Mouse (Mus musculus) MEL-GATA-1-ER (cell line): ENCODE data around the gene Lrp1.

Experiments
- DNase-seq: peaks from one replicate; pipeline ENCODE4 v3.0.0-alpha.2; 2012; ENCODE audit warnings: low read depth; ENCODE audit errors: extremely low read depth

Gene Lrp1

DNA sequence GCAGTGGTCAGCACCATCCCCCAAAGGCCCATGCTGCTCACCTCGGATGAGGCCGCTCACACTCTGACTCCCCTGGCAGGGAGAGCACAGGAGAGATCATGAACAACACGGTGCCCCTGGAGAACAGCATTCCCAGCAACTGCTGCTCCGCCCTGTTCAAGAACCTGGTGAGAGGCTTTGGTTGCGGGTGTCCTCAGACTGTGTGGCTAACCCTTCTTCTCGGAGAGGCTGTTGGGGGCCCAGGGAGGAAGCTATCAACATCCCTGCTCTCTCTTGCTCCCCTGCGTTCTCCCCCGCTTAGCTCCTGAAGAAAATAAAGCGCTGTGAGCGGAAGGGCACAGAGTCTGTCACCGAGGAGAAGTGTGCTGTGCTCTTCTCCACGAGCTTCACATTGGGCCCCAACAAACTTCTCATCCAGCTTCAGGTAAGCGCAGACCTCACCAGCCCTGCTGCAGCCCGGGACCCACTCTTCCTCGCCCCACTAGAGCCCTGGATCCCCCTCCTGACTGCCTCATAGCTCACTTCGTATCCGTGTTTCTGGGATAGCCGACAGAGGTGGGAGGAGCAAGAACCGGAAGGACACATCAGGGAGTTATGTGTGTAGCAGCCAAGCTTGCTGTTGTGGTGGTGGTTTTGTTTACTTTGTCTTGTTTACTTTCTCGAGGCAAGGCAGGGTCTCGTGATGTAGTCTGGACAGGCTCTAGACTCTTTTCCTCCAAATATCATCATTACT lies 32.1 kb upstream of the Lrp1 start:
- DNase-seq, result no peak

DNA sequence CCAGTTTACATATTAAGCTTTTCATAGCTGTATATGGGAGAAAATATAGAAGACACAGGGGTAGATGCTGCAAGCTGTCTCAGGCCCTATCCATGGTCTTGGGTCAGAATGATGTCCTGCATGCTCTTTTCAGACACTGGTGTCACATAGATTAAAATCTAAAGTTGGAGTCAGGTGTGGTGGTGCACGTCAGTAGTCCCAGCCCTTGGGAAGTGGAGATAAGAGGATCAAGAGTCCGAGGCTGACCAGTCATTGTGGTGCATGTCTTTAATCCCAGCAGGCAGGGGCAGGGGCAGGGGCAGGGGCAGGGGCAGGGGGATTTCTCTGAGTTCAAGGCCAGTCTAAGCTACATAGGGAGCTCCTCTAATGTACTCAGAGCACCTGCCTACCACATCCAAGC lies 24.8 kb upstream of the Lrp1 start:
- DNase-seq, result no peak

DNA sequence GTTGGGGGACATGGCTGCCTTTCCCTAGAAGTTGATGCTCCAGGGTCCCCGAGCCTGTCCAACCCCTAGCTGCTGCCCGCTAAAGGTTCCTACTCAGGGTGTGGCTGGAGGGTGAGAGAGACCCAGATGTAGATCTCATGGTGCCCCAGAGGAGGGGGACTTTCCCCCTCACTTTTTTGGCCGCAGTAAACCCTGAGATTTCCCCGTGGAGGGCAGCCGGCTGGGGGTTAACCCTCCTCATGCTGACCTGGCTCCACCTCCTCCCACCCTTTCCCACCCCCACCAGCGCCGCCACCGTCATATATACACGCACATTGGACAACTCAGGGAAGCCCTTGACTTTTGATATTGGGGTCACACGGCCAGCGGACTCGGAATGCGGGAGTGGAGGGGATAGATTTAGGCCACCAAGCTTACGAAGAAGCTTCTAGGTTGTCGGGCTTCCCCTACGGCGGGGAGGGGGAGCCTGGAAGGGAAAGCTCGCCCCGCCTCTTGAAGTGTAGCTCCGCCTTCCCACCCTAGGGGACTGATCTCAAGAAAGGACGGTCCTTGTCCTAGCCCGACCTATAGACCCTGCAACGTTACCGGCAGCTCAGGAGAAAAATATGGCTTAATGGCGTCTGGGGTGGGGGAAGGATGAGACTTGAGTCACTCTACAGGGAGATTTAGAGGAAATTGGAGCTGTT lies 22.7 kb upstream of the Lrp1 start:
- DNase-seq, result peak; percentile 65

DNA sequence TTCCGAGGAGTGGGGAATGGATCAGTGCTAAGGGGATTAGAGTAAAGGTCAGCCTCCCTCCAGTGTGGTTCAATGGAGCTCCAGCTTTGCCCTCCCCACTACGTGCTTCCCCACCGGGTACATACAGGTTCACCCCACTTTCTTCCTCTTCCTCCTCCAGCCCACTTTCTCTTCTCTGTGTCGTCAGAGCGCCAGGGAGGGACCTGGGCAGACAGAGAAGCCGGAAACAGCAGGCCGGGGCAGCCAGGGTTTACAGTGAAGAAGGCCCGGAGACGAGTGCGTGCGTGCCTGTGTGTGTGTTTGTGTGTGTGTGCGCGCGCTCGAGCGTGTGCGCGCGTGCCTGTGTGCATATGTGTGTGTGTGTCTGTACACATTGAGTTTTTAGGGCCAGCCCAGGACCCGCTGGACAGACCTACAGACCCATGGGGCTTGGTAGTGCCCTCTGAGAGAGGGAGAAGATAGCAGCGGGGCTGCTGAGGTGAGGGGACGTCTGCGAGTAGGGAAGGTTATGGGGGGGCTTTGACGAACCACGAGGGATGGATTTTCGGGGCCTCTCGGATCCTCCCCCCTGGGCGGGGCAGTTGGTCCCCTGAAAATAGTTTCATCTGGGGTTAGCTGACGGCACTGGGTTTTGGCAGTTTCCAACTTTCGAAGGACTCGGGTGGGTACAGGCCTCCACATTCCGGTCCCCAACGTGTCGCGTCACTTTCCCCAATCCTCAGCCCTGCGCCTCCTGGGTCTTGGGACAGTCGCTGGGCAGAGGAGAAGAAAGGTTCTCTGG lies 22.0 kb upstream of the Lrp1 start, which contains the start of gene Stat6:
Gene Stat6, plus strand, starts transcription at position 215 of the 781 bp plus-strand sequence.
- DNase-seq, result peak; percentile 83

DNA sequence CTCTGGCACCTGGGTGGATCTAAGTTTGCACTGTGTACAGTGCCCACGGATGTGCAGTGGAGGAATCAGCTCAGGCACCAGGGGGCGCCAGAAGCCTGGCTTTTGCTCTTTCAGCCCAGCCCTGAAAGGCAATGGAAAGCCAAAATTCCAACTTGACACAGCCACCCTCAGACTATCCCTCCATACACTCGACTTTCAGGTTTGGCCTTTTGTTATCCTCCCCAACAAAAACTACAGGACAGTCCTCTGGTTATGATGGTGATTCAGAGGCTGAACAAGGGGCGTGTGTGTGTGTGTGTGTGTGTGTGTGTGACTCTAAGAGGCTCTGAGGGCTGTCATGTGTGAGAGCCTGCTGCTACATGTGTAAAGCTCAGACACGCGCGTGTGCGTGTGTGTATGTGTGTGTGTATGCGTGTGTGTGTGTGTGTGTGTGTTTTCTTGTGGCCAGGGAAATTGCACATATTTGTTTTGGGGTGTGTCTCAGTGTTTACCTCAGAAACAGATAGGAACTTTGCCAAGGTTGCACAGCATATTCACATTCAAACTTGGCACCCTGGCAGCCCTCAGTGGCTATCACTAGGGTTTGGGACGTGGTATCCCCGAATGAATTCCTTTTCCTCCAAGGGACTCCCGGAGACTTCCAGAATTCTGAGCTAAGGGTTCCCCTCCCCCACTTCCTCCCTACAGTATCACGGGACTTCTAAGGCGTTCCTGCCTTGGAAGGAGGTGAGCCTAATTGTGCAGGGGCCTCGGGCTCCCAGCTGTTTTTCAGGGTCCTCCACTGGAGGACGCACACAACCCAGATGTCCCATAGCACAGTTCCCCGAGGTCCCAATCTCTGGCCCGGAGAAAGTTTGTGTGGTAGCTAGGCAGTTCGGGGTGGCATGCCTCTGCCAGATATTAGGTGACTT lies 21.2 kb upstream of the Lrp1 start:
- peak; percentile 69 for DNase-seq

DNA sequence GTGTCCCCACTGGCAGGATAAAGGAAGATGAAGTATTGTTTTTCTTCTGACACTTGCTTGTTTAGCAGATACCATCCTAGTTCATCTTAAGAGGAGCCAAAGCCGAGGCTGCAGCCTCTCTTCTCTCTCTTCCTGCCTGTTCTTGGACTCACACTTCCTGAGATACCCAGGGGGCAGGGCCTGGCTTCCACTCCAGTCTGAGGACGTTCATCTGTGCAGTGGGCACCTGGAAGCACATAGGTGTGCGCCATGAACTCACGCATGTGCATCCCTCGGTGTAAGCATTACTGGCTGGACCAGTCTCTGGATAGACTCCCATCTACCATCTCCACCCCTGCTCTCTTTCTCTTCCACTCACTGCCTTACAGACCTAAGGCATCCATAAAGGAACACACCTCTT lies 19.5 kb upstream of the Lrp1 start:
- DNase-seq, result no peak

DNA sequence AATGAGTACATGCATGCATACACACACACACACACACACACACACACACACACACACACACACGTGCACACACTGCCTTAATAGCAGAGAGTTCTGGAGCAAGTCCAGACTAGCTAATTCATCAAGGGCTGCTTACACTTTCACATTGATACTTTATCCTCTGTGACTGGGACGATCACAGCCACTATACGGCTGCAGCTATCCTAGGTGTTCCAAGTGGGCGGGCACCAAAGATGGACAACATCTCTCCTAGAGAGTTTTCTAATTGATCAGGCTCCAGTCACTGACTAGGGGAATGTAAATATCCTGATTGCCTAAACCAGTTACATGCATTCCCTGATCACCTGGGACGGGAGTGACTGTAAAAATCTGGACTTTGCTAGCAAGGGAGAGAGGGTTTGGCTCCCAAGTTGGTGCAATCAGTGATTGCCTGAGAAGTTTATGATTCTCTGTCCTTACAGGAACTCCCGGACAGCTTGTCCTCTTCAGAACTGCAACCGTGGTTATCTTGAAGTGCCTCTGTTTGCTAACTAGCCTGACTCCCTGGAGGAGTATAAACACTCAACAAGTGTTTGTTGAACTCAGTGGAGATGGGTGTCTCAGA lies 11.8 kb upstream of the Lrp1 start:
- DNase-seq, result no peak

DNA sequence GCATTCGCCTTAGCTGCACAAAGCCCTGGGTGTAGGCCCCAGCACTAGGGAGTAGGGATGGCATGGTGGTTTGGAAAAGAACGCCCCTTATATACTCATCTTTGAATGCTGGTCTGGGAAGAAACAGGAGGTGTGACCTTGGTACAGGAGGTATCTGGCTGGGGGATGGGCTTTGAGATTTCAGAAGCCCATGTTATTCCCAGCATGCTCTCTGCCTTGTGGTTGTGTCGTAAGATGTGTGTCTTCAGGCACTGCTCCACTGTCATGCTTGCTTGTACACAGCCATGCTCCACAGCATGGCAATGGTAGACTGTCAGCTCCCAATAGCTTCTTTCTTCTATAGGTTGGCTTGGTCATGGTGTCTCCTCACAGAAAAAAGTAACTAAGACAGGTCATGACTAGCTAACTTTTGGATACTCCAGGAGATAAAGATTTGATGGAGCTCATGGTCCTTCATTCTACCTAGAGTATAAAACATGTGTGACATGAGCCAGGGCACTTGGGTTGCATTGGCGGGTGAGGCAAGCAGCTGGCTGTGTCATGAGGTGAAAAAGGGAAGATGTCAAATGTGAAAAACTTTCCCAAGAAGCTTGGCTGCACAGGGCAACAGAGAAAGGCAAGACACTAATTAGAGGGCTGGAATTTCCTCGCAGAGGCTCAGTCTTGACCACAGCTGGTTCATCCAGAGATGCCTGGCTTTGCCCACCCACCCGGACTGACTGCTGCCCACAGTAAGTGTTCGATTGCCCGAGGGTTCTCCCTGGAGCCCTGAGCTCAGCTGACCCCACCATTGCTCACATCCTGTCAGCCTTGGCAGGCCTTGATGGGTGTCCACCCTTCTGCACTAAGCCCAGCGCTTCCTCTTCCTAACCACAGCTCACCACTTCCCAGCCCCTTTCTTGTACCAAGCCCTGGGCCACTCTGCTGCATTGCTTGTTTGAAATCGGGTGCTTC lies 10.6 kb upstream of the Lrp1 start:
- no peak for DNase-seq

DNA sequence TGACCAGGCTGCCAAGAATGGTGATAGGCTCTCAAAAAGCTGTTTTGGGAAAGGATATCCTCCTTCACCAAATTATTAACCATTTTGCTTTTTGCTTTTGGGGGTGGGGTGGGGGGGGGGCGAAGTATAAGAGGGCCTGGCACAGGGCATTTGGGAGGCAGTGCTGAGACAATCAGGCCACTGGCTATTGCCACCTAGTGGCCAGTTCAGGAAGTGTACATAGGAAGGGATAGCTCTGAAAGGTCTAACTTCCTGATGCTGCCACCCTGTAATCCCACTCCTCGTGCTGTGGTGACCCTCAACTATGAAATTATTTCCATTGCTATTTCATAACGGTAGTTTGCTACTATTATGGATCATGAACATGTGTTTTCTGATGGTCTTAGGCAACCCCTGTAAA lies 5.5 kb upstream of the Lrp1 start:
- DNase-seq, result no peak

DNA sequence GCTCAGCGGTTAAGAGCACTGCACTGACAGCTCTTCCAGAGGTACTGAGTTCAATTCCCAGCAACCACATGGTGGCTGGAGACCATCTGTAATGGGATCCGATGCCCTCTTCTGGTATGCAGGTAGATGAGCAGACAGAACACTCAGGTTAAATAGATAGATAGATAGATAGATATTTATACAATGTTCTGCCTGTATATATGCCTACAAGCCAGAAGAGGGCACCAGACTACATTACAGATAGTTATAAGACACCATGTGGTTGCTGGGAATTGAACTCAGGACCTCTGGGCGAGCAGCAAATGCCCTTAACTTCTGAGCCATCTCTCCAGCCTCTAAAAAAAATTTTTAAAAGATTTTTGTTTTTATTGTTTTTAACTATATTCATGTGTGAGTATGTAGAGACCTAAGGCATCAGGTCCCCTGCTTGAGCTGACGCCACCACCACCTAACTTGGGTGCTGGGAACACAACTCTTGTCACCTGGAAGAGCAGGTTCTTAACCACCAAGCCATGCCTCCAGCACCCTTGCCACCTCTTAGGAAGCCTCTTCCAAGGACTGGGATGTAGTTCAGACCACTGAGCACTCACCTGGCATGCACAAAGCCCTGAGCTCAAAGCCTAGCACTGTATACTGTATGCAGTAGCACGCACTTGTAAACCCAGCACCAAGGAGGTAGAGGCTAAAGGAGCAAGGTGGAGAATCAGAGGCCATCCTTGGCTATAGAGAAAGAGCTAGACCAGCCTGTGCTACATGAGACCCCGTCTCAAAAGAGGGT lies 2.7 kb upstream of the Lrp1 start:
- DNase-seq, result no peak

DNA sequence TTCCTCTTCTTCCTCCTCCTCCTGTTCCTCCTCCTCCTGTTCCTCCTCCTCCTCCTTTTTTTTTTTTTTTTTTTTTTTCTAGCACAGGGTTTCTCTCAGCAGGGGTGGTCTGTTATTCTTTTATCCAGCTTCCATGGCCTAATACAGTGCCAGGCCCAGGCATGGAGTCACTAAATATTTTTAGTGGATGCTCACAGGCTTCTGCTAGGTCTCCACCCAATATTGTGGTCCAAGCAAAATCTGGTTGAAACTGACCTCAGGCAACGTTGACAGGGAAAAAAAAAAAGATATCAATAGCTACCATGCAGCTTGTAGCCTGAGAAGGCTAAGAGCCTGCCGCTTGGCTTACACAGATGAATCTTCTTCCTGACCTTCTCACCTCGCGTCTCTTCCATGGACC lies 1.7 kb upstream of the Lrp1 start:
- DNase-seq, result no peak

DNA sequence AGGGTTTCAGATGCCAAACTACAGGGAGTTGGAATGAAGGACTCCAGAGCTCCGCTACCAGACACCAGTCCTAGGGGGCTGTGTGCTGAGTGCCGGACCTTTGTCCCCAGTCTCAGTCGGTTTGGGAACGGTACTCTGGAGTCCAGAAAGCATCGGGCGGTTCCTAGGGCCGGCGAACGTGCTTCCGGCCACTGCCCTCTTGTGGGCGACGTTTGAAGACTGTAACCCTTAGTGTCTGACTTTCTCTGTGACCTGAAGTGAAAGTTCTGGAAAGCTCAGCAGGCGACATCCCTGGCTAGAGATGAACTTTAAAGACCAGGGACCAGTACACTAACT lies 1.1 kb upstream of the Lrp1 start:
- DNase-seq, result no peak

DNA sequence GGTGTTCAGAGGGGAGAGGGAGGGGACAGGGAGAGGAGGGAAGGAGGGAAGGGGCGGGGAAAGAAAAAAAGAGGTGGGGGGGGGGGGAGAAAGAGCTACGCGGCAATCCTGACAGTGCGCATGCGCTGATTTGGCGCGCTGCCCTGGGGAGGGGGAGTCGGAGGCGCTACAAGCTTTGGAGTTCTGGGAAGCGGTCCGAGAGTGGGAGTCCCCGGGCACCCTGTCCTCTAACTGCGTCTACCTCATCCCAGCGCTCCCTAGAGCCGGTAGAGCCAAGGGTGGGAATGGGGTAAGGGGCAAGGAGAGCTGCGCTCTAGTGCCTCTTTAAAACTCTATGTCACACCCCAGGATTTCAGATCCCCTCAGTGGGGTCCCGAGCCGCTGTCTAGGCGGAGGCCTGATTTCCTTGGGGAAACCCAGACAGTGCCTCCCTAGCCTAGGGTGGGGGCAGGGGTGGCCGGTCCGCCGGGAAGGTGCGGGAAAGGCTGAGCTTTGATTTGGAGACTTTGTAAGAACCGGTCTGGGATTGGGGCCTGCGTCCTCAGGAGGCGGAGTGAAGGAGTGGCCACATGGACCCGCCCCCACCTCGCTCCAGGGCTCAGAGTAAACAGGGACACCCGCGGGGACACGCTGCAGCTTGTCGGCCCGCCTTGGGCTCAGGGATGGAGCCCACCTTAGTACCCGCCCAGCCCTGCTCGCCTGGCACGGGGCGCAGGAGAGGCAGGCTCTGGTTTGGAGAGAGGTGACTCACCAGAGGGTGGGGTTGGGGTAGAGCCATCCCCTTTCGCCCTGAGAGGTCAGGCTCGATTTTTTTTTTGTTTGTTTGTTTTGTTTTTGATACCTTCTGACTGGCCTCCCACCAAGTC lies 476 bp upstream of the Lrp1 start:
- DNase-seq, result no peak

DNA sequence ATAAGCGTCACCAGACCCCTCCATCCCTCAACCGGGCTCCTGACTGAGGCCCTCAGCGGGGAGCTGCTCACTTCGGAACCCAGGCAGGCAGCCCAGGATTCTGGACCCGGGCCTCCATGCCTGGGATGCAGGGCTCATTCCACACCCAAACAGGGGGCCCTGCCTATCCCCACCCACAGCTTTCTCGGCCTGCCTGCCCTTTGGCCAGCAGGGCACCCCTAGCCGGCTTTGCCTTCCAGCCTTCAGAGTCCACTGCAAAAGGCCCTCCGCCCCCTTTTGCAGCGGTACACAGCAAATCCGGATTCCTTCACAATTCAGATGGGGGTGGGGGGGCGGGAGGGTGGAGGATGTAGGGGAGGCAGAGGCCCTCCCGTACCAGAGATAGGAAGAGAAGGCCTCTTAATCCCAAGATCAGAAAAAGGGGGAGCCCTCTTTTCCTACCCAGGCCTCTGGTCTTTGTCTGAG lies 975 bp downstream of the Lrp1 start:
- no peak for DNase-seq

DNA sequence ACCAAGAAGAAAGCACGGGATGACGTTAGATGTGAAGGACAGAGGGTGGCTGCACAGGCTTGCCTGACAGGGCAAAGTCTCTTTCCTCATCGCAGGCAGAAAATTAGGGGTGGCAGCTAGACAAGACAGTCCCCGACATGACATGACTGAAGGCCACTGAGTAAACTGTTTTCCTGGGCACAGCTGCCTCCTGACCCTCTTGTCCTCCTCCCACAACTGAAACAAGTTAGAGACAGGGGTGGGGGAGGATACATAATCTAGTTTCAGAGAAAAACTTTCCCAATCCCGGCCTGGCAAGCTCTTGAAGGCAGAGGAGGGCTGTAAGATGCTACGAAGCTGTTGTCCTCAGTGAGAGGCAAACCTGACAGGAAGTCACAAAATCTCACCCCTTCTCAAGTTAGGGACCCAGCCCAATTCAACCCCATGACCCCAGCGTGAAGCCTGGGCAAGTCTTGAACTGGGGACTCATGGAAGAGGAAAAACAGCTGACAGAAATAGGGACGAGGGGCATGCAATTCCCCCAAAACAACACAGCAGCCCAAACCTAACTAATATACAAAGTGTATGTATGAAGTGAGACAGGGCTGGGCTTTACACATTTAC lies 1.7 kb downstream of the Lrp1 start:
- DNase-seq, result no peak

DNA sequence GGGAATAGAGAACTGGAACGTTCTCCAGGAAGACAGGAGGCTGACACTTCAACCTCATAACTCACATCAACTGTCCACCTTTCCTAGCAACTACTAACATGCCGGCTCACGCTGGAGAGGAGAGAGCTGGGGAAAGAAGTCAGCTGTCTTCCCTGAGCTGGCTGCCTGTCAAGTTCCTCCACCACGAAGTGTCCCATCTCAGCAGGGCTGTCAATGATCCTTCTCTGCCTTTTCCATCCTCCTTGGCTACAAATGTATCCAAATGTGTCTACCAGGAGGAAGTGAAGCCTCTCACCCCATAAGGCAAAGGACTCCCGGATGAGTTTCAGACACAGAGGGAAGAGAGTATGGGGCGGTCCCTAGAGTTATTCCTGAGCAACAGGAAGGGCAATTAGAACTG lies 2.8 kb downstream of the Lrp1 start:
- DNase-seq, result no peak

DNA sequence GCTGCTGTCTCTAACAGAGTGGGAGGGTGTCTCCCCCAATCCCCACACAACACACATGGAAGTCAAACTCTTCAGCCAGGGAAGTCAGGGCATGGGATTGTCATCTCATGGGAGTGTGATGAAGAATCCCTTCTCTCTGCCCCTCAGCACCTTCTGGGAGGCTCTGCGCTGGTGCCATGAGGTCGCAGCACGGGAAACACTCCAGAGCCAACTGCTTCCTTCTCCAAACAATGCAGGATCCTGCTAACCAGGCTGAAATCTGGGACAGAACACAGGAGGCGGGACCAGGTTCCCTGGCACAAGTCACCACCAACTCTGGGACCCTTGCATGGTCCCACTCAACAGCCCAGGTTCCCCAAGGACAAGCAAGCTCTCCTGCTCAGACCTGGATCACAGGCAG lies 3.7 kb downstream of the Lrp1 start:
- DNase-seq, result no peak

DNA sequence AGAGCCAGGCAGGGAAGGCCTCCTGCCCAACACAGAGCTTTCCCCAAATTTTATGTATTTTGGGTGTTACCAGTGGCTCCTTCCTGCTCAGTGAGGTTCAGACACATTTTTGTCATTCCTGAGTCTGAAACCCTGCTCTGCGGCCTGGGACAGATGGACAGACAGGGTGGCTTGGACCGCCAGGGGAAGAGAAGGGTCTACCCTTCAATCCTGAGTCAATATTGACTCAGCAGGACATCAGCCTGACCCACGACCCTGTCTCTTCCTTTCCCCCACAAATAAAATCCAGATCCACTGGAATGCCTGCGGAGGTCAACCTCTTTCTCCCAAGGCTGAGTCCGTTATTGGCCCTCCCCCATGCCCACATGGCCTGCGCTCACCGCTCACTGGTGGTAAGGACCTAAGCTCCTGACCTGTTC lies 4.7 kb downstream of the Lrp1 start:
- no peak for DNase-seq
